Mouse (Mus musculus): ENCODE data around the gene Git1. TPM values are rescaled to one million over a fixed set of nuclear protein-coding genes. Genes with fewer than 3 reads are reported as not detected.

Git1 gene
- polyA plus RNA-seq, 2 experiments: 17.3 to 57.1 TPM

DNA sequence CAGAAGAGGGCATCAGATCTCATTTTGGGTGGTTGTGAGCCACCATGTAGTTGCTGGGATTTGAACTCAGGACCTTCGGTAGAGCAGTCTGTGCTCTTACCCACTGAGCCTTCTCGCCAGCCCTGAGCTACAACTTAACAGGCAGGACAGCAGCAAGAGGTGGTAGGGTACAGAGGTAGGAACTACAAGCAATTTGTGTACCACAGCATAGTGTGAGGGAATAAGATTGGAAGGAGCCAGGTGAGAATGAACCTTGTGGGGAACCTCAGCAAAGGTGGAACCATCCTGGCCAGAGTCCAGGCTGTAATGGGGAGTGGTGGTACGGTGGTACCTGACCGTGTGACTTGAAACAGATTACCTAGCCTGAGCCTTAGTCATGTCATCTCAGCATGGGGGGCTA lies 8.6 kb downstream of the Git1 start:
- no peak for ATAC-seq (ENCODE audit: low FRiP score, low read depth)
- H3K4me3 ChIP-seq (replicated peaks; ENCODE audit: low read length): no peak overlapping the region
- H3K9me3 ChIP-seq (ENCODE audit: control insufficient read depth, low read length): no peaks in the 10 kb centered on the region
- TF ChIP-seq POLR2A (IDR thresholded peaks at IDR 0.05; ENCODE audit: borderline replicate concordance, extremely low read depth, insufficient read depth, insufficient read length): no peak
- WGBS: 91% methylated on average over 4 of the region's 4 CpGs
- H3K9ac ChIP-seq (ENCODE audit: low read depth, low read length, severe bottlenecking): no peak overlapping the region
- H3K4me2 ChIP-seq (replicated peaks; ENCODE audit: low read depth, low read length, severe bottlenecking): no peak overlapping the region
- peaks cover 77% of the 10 kb centered on the region for H3K36me3 ChIP-seq (ENCODE audit: control insufficient read depth, insufficient read depth, low read length)
- DNase-seq (ENCODE audit: low spot score): no peak
- no peak overlapping the region for H3K27ac ChIP-seq (replicated peaks; ENCODE audit: low read depth, low read length)
- H3K27me3 ChIP-seq (ENCODE audit: control insufficient read depth, insufficient read depth, low read length): no peaks in the 10 kb centered on the region
- H3K4me1 ChIP-seq (ENCODE audit: control insufficient read depth, insufficient read depth, low read length): peaks cover 6% of the 10 kb centered on the region

DNA sequence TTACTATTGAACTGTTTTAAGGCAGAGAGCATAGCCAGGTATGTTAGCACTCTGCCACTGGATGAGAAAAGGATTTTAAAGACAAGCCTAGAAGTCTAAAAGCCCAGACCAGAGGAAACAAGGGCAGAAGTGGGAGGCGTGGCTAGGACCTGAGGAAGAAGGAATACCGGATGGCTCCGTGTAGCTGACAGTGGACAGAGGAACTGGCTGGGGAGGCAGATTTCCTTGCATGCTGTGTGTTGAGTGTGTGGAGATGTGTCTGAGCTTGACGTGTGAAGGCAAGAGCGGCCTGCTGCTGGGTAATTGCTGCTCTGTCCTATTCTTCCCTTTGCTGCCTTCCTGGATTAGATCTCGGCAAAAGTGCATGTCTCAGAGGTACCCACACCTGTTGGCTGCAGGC lies 9.1 kb downstream of the Git1 start:
- Histone ChIP-seq H3K4me2 (replicated peaks; ENCODE audit: low read depth, low read length, severe bottlenecking) (no peak overlapping the region), H3K4me1 (ENCODE audit: control insufficient read depth, insufficient read depth, low read length) (peaks cover under 1% of the 10 kb centered on the region), H3K9ac (ENCODE audit: low read depth, low read length, severe bottlenecking) (no peak overlapping the region), H3K4me3 (replicated peaks; ENCODE audit: low read length) (no peak overlapping the region), H3K27ac (replicated peaks; ENCODE audit: low read depth, low read length) (no peak overlapping the region), H3K9me3 (ENCODE audit: control insufficient read depth, low read length) (no peaks in the 10 kb centered on the region), H3K36me3 (ENCODE audit: control insufficient read depth, insufficient read depth, low read length) (peaks cover 82% of the 10 kb centered on the region), H3K27me3 (ENCODE audit: control insufficient read depth, insufficient read depth, low read length) (no peaks in the 10 kb centered on the region)
- TF ChIP-seq POLR2A (IDR thresholded peaks at IDR 0.05; ENCODE audit: borderline replicate concordance, extremely low read depth, insufficient read depth, insufficient read length): no peak
- WGBS: 82% methylated on average over 6 of the region's 6 CpGs
- ATAC-seq (ENCODE audit: low FRiP score, low read depth): no peak
- DNase-seq (ENCODE audit: low spot score): no peak

DNA sequence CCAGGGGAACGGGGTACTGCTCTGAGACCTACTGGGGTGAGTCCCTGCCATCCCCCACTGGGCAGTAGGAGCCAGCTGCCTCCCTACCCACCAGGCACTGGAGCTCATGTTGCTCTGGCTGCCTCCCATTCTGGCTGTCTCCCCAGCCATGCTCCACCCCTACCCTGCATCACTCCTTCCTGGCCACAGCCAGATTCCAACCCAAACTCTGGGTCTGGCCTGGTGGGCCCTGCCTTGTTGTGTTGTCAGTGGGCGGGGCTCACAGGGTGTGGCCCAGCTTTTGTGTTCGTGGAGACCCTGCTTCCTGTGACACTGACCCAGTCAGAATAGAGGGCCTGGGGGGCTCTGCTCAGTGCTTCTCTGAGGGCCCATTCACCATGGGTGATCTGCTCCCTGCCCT lies 10.1 kb downstream of the Git1 start:
- Histone ChIP-seq H3K4me2 (replicated peaks; ENCODE audit: low read depth, low read length, severe bottlenecking) (no peak overlapping the region), H3K27me3 (ENCODE audit: control insufficient read depth, insufficient read depth, low read length) (no peaks in the 10 kb centered on the region), H3K36me3 (ENCODE audit: control insufficient read depth, insufficient read depth, low read length) (peaks cover 85% of the 10 kb centered on the region), H3K4me1 (ENCODE audit: control insufficient read depth, insufficient read depth, low read length) (peaks cover 4% of the 10 kb centered on the region), H3K9me3 (ENCODE audit: control insufficient read depth, low read length) (no peaks in the 10 kb centered on the region), H3K27ac (replicated peaks; ENCODE audit: low read depth, low read length) (no peak overlapping the region), H3K9ac (ENCODE audit: low read depth, low read length, severe bottlenecking) (no peak overlapping the region), H3K4me3 (replicated peaks; ENCODE audit: low read length) (no peak overlapping the region)
- WGBS: 66% methylated on average over 3 of the region's 3 CpGs
- TF ChIP-seq POLR2A (IDR thresholded peaks at IDR 0.05; ENCODE audit: borderline replicate concordance, extremely low read depth, insufficient read depth, insufficient read length): no peak
- DNase-seq (ENCODE audit: low spot score) (no peak), ATAC-seq (ENCODE audit: low FRiP score, low read depth) (no peak)

DNA sequence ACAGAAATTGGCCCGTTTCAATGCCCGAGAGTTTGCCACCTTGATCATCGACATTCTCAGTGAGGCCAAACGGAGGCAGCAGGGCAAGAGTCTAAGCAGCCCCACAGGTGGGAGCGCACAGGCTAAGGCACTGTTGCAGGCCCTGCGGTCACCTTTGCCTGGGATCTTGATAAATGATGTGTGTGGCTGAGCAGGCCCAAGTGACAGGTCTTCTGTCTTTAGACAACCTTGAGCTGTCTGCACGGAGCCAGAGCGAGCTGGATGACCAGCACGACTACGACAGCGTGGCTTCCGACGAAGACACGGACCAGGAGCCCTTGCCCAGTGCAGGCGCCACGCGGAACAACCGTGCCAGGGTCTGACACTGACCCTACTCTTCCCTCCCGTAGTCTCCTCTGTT lies 11.0 kb downstream of the Git1 start:
- no peak overlapping the region for H3K4me2 ChIP-seq (replicated peaks; ENCODE audit: low read depth, low read length, severe bottlenecking)
- WGBS: 94% methylated on average over 19 of the region's 19 CpGs
- no peak overlapping the region for H3K9ac ChIP-seq (ENCODE audit: low read depth, low read length, severe bottlenecking)
- H3K4me1 ChIP-seq (ENCODE audit: control insufficient read depth, insufficient read depth, low read length): peaks cover 9% of the 10 kb centered on the region
- H3K4me3 ChIP-seq (replicated peaks; ENCODE audit: low read length): no peak overlapping the region
- ATAC-seq (ENCODE audit: low FRiP score, low read depth): no peak
- no peak for TF ChIP-seq POLR2A (IDR thresholded peaks at IDR 0.05; ENCODE audit: borderline replicate concordance, extremely low read depth, insufficient read depth, insufficient read length)
- DNase-seq (ENCODE audit: low spot score): no peak
- H3K36me3 ChIP-seq (ENCODE audit: control insufficient read depth, insufficient read depth, low read length): peaks cover 88% of the 10 kb centered on the region
- no peak overlapping the region for H3K27ac ChIP-seq (replicated peaks; ENCODE audit: low read depth, low read length)
- H3K9me3 ChIP-seq (ENCODE audit: control insufficient read depth, low read length): no peaks in the 10 kb centered on the region
- H3K27me3 ChIP-seq (ENCODE audit: control insufficient read depth, insufficient read depth, low read length): no peaks in the 10 kb centered on the region

DNA sequence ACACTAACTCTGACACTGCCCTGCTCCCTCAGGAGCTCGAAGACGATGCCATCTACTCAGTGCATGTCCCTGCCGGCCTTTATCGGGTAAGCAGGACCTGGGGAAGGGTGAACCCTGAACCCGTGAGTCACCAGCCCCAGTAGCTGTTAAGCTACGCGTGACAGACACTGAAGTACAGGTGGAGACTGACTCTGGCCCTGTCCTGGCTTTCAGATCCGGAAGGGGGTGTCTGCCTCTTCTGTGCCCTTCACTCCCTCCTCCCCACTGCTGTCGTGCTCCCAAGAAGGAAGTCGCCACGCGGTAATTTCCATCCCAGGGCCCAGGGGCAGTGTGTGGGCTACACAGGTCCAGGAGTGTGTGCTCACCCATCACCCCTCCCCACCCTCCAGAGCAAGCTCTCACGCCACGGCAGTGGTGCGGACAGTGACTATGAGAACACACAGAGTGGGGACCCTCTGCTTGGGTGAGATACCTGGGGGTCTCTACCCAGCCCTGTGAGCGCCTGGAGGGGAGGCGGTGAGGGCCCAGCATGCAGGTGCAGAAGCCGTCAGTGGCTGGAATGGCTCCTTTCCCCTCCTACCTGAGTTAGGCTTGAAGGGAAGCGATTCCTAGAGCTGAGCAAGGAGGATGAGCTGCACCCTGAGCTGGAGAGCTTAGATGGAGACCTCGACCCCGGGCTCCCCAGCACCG lies 12.1 kb downstream of the Git1 start:
- no peak for DNase-seq (ENCODE audit: low spot score)
- H3K4me3 ChIP-seq (replicated peaks; ENCODE audit: low read length): no peak overlapping the region
- 89% methylated on average over 22 of the region's 22 CpGs for WGBS
- H3K27ac ChIP-seq (replicated peaks; ENCODE audit: low read depth, low read length): no peak overlapping the region
- no peaks in the 10 kb centered on the region for H3K9me3 ChIP-seq (ENCODE audit: control insufficient read depth, low read length)
- H3K36me3 ChIP-seq (ENCODE audit: control insufficient read depth, insufficient read depth, low read length): peaks cover 87% of the 10 kb centered on the region
- peaks cover 9% of the 10 kb centered on the region for H3K4me1 ChIP-seq (ENCODE audit: control insufficient read depth, insufficient read depth, low read length)
- no peaks in the 10 kb centered on the region for H3K27me3 ChIP-seq (ENCODE audit: control insufficient read depth, insufficient read depth, low read length)
- TF ChIP-seq POLR2A (IDR thresholded peaks at IDR 0.05; ENCODE audit: borderline replicate concordance, extremely low read depth, insufficient read depth, insufficient read length): no peak
- H3K4me2 ChIP-seq (replicated peaks; ENCODE audit: low read depth, low read length, severe bottlenecking): no peak overlapping the region
- ATAC-seq (ENCODE audit: low FRiP score, low read depth): no peak
- no peak overlapping the region for H3K9ac ChIP-seq (ENCODE audit: low read depth, low read length, severe bottlenecking)

Data from limb, embryonic 14.5 days (tissue).